Mouse (Mus musculus) induced T-regulatory cell, adult 2 months (primary cell): ENCODE results near the gene Nlrx1.

Source experiments
- DNase-seq: peaks from one replicate; pipeline ENCODE4 v3.0.0-alpha.2; 2012; ENCODE audit warnings: low read depth

Gene Nlrx1

GRCm38 (mm10) chr9:44236601-44237000 is 31.8 kb downstream of the Nlrx1 start:
- no peak for DNase-seq

GRCm38 (mm10) chr9:44234479-44235427 is 33.6 kb downstream of the Nlrx1 start:
- peak; percentile 74 for DNase-seq

GRCm38 (mm10) chr9:44233802-44234478 is 34.5 kb downstream of the Nlrx1 start, which contains the start of gene Cbl:
Gene Cbl (minus strand): TSS chr9:44234049.
- DNase-seq = peak; percentile 100

GRCm38 (mm10) chr9:44233021-44233801 is 35.2 kb downstream of the Nlrx1 start:
- peak; percentile 81 for DNase-seq

GRCm38 (mm10) chr9:44231609-44232008 is 36.8 kb downstream of the Nlrx1 start:
- peak; percentile 37 for DNase-seq

- no peak for DNase-seq
Measured at GRCm38 (mm10) chr9:44225993-44226392, 42.4 kb downstream of the Nlrx1 start.

- DNase-seq = no peak
Measured at GRCm38 (mm10) chr9:44213538-44213937, 54.9 kb downstream of the Nlrx1 start.

GRCm38 (mm10) chr9:44212406-44212805 is 56.0 kb downstream of the Nlrx1 start:
- DNase-seq = no peak

- DNase-seq = no peak
Measured at GRCm38 (mm10) chr9:44209416-44209815, 59.0 kb downstream of the Nlrx1 start.

GRCm38 (mm10) chr9:44207840-44208239 is 60.6 kb downstream of the Nlrx1 start:
- DNase-seq = no peak
